Mouse (Mus musculus) right cerebral cortex, postnatal 4 days (tissue): ENCODE results near the gene Flrt1.
"Not testable (repeated sequence)": the region's sequence is repeated elsewhere in the genome, so short reads cannot be mapped to it uniquely, and the experiment has no call there.

Experiments
- DNase-seq: peaks from one replicate; pipeline ENCODE4 v3.0.0-alpha.2; 2022

Gene Flrt1

GRCm38 (mm10) chr19:7102039-7102438 lies 3.5 kb downstream of the Flrt1 start:
- no peak for DNase-seq

GRCm38 (mm10) chr19:7099620-7100155 lies 5.8 kb downstream of the Flrt1 start:
- DNase-seq, result no peak

GRCm38 (mm10) chr19:7092756-7093155 lies 12.8 kb downstream of the Flrt1 start:
- no peak for DNase-seq

GRCm38 (mm10) chr19:7091448-7092050 lies 14.0 kb downstream of the Flrt1 start:
- no peak for DNase-seq

GRCm38 (mm10) chr19:7090369-7091064 lies 15.0 kb downstream of the Flrt1 start:
- DNase-seq, result no peak

GRCm38 (mm10) chr19:7089842-7090251 lies 15.7 kb downstream of the Flrt1 start:
- no peak for DNase-seq

- DNase-seq, result no peak
Observed at GRCm38 (mm10) chr19:7089050-7089449, 16.5 kb downstream of the Flrt1 start.

GRCm38 (mm10) chr19:7088558-7088957 lies 17.0 kb downstream of the Flrt1 start:
- no peak for DNase-seq

GRCm38 (mm10) chr19:7084734-7085133 lies 20.8 kb downstream of the Flrt1 start:
- no peak for DNase-seq

- DNase-seq, result no peak
Observed at GRCm38 (mm10) chr19:7083035-7083794, 22.3 kb downstream of the Flrt1 start.

- no peak for DNase-seq
Observed at GRCm38 (mm10) chr19:7081516-7082266, 23.8 kb downstream of the Flrt1 start.

GRCm38 (mm10) chr19:7078271-7078670 lies 27.3 kb downstream of the Flrt1 start:
- DNase-seq, result no peak

GRCm38 (mm10) chr19:7077666-7078065 lies 27.9 kb downstream of the Flrt1 start:
- no peak for DNase-seq

- DNase-seq, result not testable (repeated sequence)
Observed at GRCm38 (mm10) chr19:7075336-7075735, 30.2 kb downstream of the Flrt1 start.

GRCm38 (mm10) chr19:7073997-7074781 lies 31.3 kb downstream of the Flrt1 start:
- DNase-seq, result no peak

- no peak for DNase-seq
Observed at GRCm38 (mm10) chr19:7072221-7072620, 33.3 kb downstream of the Flrt1 start.

GRCm38 (mm10) chr19:7070775-7071174 lies 34.8 kb downstream of the Flrt1 start:
- DNase-seq, result no peak

GRCm38 (mm10) chr19:7069781-7070763 lies 35.5 kb downstream of the Flrt1 start:
- DNase-seq, result no peak

GRCm38 (mm10) chr19:7068661-7069531 lies 36.6 kb downstream of the Flrt1 start:
- DNase-seq, result no peak

GRCm38 (mm10) chr19:7068136-7068535 lies 37.4 kb downstream of the Flrt1 start:
- peak; percentile 97 for DNase-seq
